Mouse (Mus musculus) kidney, embryonic 16.5 days (tissue): Measurements from ENCODE around the gene 2900011O08Rik. TPM values are rescaled to one million over a fixed set of nuclear protein-coding genes. Genes with fewer than 3 reads are reported as not detected.

Source experiments
- ATAC-seq: fragments of 200-750 bp; cut with Nextera tagmentation; 2 replicates; pipeline ENCODE4 v1.8.0; 2017; ENCODE audit warnings: moderate TSS enrichment; ENCODE audit not compliant: low FRiP score, low TSS enrichment
- H3K27ac ChIP-seq: fragments of 300-500 bp; sonication (generic); 2 replicates; pipeline ENCODE4 v1.5.1; 2014; ENCODE audit warnings: low read length
- H3K27me3 ChIP-seq: fragments of 300-500 bp; sonication (generic); 2 replicates; pipeline ENCODE4 v1.6.1; 2014; ENCODE audit warnings: low read length, control low read depth, mixed read lengths; ENCODE audit not compliant: insufficient read depth
- H3K36me3 ChIP-seq: fragments of 300-500 bp; sonication (generic); 2 replicates; pipeline ENCODE4 v1.6.1; 2014; ENCODE audit warnings: low read length, control low read depth, mixed read lengths; ENCODE audit not compliant: insufficient read depth
- H3K4me1 ChIP-seq: fragments of 300-500 bp; sonication (generic); 2 replicates; pipeline ENCODE4 v1.6.1; 2014; ENCODE audit warnings: low read length, control low read depth, mixed read lengths; ENCODE audit not compliant: insufficient read depth
- H3K4me2 ChIP-seq: fragments of 300-500 bp; sonication (generic); replicated peaks from 2 replicates; pipeline ENCODE4 v1.6.1; 2014; ENCODE audit warnings: low read depth, low read length
- H3K4me3 ChIP-seq: fragments of 300-500 bp; sonication (generic); 2 replicates; pipeline ENCODE4 v1.5.1; 2014; ENCODE audit warnings: mild to moderate bottlenecking, low read length
- H3K9ac ChIP-seq: fragments of 300-500 bp; sonication (generic); replicated peaks from 2 replicates; pipeline ENCODE4 v1.6.1; 2014; ENCODE audit warnings: low read length
- H3K9me3 ChIP-seq: fragments of 300-500 bp; sonication (generic); 2 replicates; pipeline ENCODE4 v1.6.1; 2016; ENCODE audit warnings: low read length, control low read depth
- WGBS: fragments of 180-500 bp; shearing (Covaris S2); extraction: QIAGEN DNeasy Blood & Tissue Kit; methylation state at CpG from one replicate; pipeline ENCODE4 v1.1.7; 2014; 5-methylcytosine and 5-hydroxymethylcytosine counted together
- polyA plus RNA-seq: library from polyadenylated mRNA; unstranded; fragments of >200 nt; fragmentation: Nextera tagmentation; extraction: Ambion mirVana; gene quantifications from 2 replicates; pipeline ENCODE4 v1.2.1, GENCODE M21; 2015

Gene 2900011O08Rik
- polyA plus RNA-seq, 1 experiment from 2014 or later, result 1.7 TPM

- WGBS, result 61% methylated on average over 2 of the region's 2 CpGs
- no peak for ATAC-seq
- H3K4me2 ChIP-seq, result no peak overlapping the region
- no peaks in the 10 kb centered on the region for H3K36me3 ChIP-seq
- H3K9me3 ChIP-seq, result no peaks in the 10 kb centered on the region
- H3K27me3 ChIP-seq, result no peaks in the 10 kb centered on the region
- H3K9ac ChIP-seq, result no peak overlapping the region
- H3K27ac ChIP-seq, result no peak overlapping the region
- H3K4me3 ChIP-seq, result no peak overlapping the region
- H3K4me1 ChIP-seq, result no peaks in the 10 kb centered on the region
Measured at GRCm38 (mm10) chr16:14025091-14025990, 38.9 kb downstream of the 2900011O08Rik start.

GRCm38 (mm10) chr16:14029072-14029471, 42.7 kb downstream of the 2900011O08Rik start:
- no peak for ATAC-seq

DNA sequence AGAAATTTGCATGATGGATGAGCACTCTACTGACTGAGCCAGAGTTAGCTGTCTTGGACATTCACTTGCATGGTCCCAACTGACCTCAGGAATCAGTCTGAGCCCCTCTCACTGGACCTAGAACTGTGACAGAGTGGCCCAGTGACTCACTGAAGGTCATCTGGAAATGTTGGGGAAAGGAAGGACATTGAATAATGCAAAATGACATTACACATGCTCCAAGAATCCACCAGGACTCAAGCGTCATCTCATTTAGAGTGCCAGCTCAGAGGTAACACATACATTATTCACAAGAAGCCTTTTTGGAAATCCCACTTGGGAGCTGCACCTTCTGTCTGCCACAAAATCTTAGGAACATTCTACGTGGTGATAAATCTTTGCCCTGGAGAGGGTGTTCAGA, 43.4 kb downstream of the 2900011O08Rik start:
- no peak overlapping the region for H3K4me3 ChIP-seq
- no peak overlapping the region for H3K27ac ChIP-seq
- no peak overlapping the region for H3K9ac ChIP-seq
- H3K36me3 ChIP-seq, result no peaks in the 10 kb centered on the region
- H3K27me3 ChIP-seq, result no peaks in the 10 kb centered on the region
- ATAC-seq, result no peak
- WGBS, result 81% methylated on average over 2 of the region's 2 CpGs
- H3K4me2 ChIP-seq, result no peak overlapping the region
- H3K4me1 ChIP-seq, result no peaks in the 10 kb centered on the region
- no peaks in the 10 kb centered on the region for H3K9me3 ChIP-seq

More at GRCm38 (mm10) chr16:14029072-14029471, 42.7 kb downstream of the 2900011O08Rik start:
- no peak overlapping the region for H3K27ac ChIP-seq
- H3K4me2 ChIP-seq, result no peak overlapping the region
- no peak overlapping the region for H3K4me3 ChIP-seq
- no peaks in the 10 kb centered on the region for H3K36me3 ChIP-seq
- H3K4me1 ChIP-seq, result no peaks in the 10 kb centered on the region
- no peaks in the 10 kb centered on the region for H3K27me3 ChIP-seq
- no peaks in the 10 kb centered on the region for H3K9me3 ChIP-seq
- WGBS, result 69% methylated on average over 2 of the region's 2 CpGs
- H3K9ac ChIP-seq, result no peak overlapping the region

DNA sequence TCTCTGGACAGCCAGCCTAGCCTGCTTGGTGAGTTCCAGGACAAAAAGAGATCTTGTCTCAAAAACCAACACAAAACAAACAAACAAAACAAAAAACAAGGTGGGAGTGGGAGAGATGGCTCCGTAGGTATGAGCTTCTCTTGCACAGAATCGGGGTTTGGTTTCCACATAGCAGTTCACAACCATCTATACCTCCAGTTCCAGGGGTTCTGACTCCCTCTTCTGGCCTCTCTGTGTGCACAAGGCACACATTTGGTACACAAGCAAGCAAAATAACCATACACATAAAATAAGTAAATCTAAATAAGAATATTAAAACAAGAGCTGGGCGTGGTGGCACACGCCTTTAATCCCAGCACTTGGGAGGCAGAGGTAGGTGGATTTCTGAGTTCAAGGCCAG, 44.2 kb downstream of the 2900011O08Rik start:
- WGBS, result 85% methylated on average over 4 of the region's 4 CpGs
- no peak overlapping the region for H3K9ac ChIP-seq
- H3K27ac ChIP-seq, result no peak overlapping the region
- H3K4me1 ChIP-seq, result no peaks in the 10 kb centered on the region
- H3K27me3 ChIP-seq, result no peaks in the 10 kb centered on the region
- no peak overlapping the region for H3K4me3 ChIP-seq
- ATAC-seq, result no peak
- H3K9me3 ChIP-seq, result no peaks in the 10 kb centered on the region
- H3K36me3 ChIP-seq, result no peaks in the 10 kb centered on the region
- no peak overlapping the region for H3K4me2 ChIP-seq

- ATAC-seq, result no peak
- Histone ChIP-seq H3K4me1 (no peaks in the 10 kb centered on the region), H3K27me3 (no peaks in the 10 kb centered on the region), H3K4me3 (no peak overlapping the region), H3K9ac (no peak overlapping the region), H3K4me2 (no peak overlapping the region), H3K36me3 (no peaks in the 10 kb centered on the region), H3K27ac (no peak overlapping the region), H3K9me3 (no peaks in the 10 kb centered on the region)
- WGBS, result 82% methylated on average over 4 of the region's 4 CpGs
Measured at GRCm38 (mm10) chr16:14033076-14033475, 46.7 kb downstream of the 2900011O08Rik start.

GRCm38 (mm10) chr16:14042421-14042820, 56.0 kb downstream of the 2900011O08Rik start:
- Histone ChIP-seq H3K27ac (no peak overlapping the region), H3K27me3 (no peaks in the 10 kb centered on the region), H3K4me1 (no peaks in the 10 kb centered on the region), H3K4me2 (no peak overlapping the region), H3K36me3 (no peaks in the 10 kb centered on the region), H3K4me3 (no peak overlapping the region), H3K9me3 (no peaks in the 10 kb centered on the region), H3K9ac (no peak overlapping the region)
- WGBS, result 91% methylated on average over 2 of the region's 2 CpGs
- ATAC-seq, result no peak

GRCm38 (mm10) chr16:14044695-14045094, 58.3 kb downstream of the 2900011O08Rik start:
- Histone ChIP-seq H3K4me3 (no peak overlapping the region), H3K4me1 (no peaks in the 10 kb centered on the region), H3K4me2 (no peak overlapping the region), H3K27ac (no peak overlapping the region), H3K9ac (no peak overlapping the region), H3K9me3 (no peaks in the 10 kb centered on the region), H3K27me3 (no peaks in the 10 kb centered on the region), H3K36me3 (no peaks in the 10 kb centered on the region)
- ATAC-seq, result no peak
- 86% methylated on average over 8 of the region's 8 CpGs for WGBS

DNA sequence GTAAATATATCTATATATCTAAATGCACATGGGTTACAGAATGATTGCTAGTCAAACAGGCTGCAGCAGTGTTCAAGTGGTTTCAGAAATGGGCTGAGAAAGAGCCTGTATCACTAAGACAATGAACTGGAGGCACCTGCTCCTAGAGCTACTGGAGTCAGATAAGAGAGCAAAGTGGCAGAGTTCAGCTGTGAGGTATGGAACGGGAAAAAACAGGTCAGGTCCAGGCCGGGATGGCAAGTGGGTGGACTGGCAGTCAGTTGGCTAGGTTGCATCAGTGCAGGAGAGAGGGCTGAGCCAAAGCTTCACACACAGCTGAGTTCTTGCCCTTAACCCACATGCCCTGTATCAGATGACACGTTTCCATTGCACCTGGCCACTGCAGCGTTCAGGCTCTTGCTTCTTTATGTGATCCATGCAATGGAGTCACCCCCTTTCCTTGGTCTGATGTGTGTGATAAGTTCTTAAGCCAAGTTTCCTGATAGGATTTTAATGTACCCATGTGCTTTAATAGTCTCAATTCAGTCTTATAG, 59.9 kb downstream of the 2900011O08Rik start:
- WGBS, result 43% methylated on average over 4 of the region's 4 CpGs
- Histone ChIP-seq H3K27me3 (no peaks in the 10 kb centered on the region), H3K9ac (no peak overlapping the region), H3K9me3 (no peaks in the 10 kb centered on the region), H3K4me1 (no peaks in the 10 kb centered on the region), H3K36me3 (no peaks in the 10 kb centered on the region), H3K4me3 (no peak overlapping the region), H3K4me2 (no peak overlapping the region), H3K27ac (no peak overlapping the region)
- ATAC-seq, result no peak

DNA sequence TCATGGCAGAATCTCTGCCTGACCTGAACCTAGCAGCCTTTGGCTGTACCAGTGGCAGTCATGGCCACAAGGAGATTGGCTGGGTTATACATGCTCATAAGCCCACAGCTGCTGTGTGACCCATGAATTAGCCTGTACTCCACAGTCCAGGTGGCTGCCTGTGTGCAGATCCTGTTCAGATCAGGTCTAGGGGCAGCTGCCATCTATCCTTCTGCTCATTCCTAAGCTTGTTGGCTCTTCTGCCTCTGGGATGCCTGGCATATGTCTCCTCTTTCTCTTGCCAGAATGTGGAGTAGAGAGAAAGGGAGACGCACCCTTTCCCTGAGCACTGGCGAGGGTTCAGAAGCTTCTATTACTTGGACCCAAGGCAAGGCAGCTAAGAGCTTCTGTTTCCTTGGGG, 65.8 kb downstream of the 2900011O08Rik start:
- ATAC-seq, result no peak
- Histone ChIP-seq H3K27ac (no peak overlapping the region), H3K9me3 (no peaks in the 10 kb centered on the region), H3K4me3 (no peak overlapping the region), H3K9ac (no peak overlapping the region), H3K36me3 (no peaks in the 10 kb centered on the region), H3K4me2 (no peak overlapping the region), H3K27me3 (no peaks in the 10 kb centered on the region), H3K4me1 (no peaks in the 10 kb centered on the region)
- 92% methylated on average over 2 of the region's 2 CpGs for WGBS

DNA sequence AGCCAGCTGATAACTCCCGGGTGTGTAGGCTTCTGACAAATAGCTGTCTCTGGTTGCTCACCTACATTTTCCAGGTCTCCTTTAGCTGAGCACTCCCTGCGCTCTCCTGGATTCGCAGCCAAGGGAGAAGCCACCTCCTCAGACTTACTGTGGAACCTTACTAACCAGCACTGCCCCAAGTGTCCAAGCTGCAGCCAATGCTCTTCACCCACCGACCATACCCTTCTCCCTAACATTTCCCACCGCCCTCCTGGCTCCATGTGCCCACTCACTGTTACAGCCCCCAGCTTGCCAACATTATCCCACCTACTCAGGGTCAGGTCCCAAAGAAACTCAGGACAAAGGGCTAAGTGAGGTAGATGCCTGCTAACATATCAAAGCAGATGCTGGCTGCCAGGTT, 66.7 kb downstream of the 2900011O08Rik start:
- WGBS, result 90% methylated on average over 5 of the region's 5 CpGs

More for the DNA sequence above, 66.7 kb downstream of the 2900011O08Rik start:
- Histone ChIP-seq H3K4me2 (no peak overlapping the region), H3K27ac (no peak overlapping the region), H3K4me1 (no peaks in the 10 kb centered on the region), H3K9me3 (no peaks in the 10 kb centered on the region), H3K4me3 (no peak overlapping the region), H3K27me3 (no peaks in the 10 kb centered on the region), H3K9ac (no peak overlapping the region), H3K36me3 (no peaks in the 10 kb centered on the region)
- no peak for ATAC-seq
